Mouse (Mus musculus) gastrocnemius, postnatal 10 days (tissue): Measurements from ENCODE around the gene Olfr127. TPM values are rescaled to one million over a fixed set of nuclear protein-coding genes. Genes with fewer than 3 reads are reported as not detected.
"Not testable (repeated sequence)": the region's sequence is repeated elsewhere in the genome, so short reads cannot be mapped to it uniquely, and the experiment has no call there.

Source experiments
- DNase-seq: peaks from one replicate; pipeline ENCODE4 v3.0.0; 2021; ENCODE audit warnings: mixed read lengths
- long read RNA-seq, 2 experiments: library from polyadenylated mRNA; stranded (forward); transcript quantifications; one replicate each; pipeline ENCODE4 v2.0.0; 2021
- total RNA-seq, 2 experiments: library from RNA; stranded (reverse); gene quantifications; 2 replicates each; pipeline ENCODE4 v1.2.3; 2021

Gene Olfr127
- total RNA-seq: not detected
- long read RNA-seq, experiment 1: 0 reads
- long read RNA-seq, experiment 2: 0 reads

DNA sequence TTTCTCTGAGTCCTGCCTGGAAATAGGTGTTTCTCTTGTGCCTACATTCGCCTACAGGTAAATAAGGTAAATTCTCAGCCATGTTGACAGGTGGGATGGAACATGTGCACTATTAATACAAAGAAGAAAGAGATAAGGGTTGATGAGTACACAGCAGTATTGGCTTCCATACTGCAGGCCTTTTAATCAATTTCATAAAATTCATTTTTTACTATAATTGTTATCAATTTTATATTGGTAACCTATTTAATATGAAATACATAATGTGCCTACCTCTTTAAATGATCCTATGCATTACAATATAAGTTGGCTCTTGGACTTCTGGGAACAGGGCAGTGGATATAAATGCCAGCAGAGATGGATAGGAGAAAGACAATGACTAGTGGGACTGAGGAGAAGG, at the start of gene Olfr127:
Olfr127 (plus strand) TSS at position 301 of the 400 bp plus-strand sequence.
- DNase-seq: no peak

DNA sequence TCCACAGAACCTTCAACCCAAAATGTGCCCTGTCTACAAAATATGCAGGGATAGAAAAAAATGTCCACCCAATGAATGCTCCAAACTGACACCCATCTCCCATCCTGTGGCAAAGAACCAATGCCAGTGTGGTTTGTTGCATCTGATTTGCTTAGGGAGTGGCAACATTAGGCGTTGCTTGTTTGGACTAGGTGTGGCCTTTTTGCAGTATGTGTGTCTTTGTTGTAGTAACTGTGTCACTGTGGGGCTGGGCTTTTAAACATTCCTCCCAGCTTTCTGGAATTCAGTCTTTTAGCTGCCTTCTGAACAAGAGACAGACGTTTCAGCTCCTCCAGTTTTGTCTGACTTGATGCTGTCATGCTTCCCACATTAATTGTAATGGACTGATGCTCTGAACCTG, 36.3 kb upstream of the Olfr127 start:
- no peak for DNase-seq

DNA sequence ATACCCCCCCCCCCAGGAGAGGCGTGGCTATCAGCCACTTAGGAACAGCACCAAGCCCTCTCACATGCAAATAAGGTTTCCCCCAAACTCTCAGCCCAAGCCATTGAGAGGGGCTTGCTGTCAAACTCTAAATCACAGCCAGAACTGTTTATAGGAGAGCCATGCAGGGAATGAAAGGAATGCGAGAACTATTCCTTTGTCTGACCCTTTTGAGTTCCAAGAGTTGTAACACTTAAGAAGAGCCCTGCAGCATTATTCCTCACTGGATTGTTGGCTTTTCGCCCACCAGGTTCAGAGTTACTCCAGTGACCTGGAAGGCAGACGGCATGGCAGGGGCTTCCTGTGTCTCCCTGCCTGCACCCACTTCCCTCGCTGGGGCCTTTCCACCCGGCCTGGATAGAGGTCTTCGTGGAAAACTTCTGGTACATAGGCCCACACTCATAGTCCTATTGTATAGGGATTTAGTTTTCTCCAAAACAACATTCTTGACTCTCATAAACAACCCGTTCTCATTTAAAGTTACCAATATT, 30.5 kb upstream of the Olfr127 start:
- DNase-seq: no peak

DNA sequence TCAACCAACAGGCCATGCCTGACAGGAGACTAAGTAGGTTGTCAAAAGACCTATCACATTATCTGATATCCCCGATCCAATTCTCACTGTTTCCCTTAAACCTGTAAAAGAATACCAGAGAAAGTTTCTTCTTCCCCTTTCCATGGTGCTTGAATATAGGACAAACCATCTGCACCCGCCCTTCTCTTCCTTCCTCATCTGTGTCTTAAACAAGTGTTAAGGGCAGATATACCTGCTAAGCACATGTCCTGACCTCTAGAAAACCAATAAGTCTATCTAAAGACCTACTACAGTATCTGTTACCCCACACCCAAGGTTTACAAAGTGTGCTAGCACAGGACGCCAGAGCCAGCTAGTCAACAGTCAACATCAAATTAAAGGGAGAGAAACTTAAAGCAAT, 26.4 kb upstream of the Olfr127 start:
- no peak for DNase-seq

DNA sequence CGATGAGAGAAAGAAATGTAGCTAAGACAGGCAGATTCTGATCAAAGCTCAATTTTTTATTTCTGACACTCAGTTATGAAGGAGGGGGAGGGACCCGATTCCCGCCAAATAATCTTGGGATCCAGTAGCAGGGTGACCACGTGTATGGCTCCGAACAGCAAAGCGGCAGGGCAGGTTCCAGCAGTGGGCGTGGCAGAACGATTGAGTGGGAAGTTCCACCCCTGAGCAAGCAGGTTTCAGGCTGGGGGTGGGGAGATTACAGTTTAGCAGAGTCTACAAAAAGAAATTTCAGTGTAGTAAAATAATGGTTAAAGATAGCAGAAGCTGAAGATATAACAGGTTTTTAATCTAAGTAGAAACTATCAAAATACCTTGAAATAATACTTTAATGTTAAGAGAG, 6.6 kb downstream of the Olfr127 start:
- DNase-seq: not testable (repeated sequence)

DNA sequence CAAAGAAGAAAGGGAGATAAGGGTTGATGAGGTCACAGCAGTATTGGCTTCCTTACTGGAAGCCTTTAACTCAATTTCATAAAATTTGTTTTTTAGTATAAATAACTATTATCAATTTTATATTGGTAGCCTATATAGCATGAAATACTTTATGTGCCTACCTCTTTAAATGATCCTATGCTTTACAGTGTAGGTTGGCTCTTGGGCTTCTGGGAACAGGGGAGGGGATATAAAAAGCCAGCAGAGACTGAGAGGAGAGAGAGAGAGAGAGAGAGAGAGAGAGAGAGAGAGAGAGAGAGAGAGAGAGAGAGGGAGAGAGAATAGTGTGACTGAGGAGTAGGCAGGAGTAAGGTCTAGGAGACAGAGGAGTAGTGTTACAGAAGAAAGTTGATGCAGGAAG, 20.0 kb downstream of the Olfr127 start, which contains the start of gene Olfr128:
Olfr128 (plus strand) TSS at position 301 of the 400 bp plus-strand sequence.
- DNase-seq: no peak

DNA sequence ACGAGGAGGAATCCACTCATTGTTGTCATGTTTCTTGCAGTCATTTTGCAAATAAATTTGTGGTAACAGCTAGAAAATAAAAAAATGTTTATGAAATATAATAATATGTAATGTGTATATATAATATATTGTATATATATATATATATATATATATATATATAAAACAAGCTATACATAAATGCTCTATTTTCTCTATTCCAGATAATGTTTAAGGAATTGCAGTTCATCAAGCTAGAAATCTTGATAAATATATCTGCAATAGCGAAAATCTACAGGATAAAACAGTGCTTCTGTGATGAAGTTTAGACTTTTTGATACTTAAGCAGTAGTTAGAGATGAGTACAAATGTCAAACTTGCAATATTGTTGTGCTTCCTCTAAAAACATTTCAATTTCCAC, 52.7 kb downstream of the Olfr127 start, which contains the start of gene Olfr761:
Olfr761 (minus strand) TSS at position 101 of the 400 bp plus-strand sequence.
- no peak for DNase-seq

Other genes starting within 250 kb of the Olfr127 start
- not detected for gene Olfr117, start 236.7 kb upstream of the Olfr127 start, total RNA-seq
- not detected for gene Olfr118, start 233.4 kb upstream of the Olfr127 start, total RNA-seq
- gene Olfr119, start 203.9 kb upstream of the Olfr127 start, total RNA-seq: not detected
- gene Olfr120, start 178.6 kb upstream of the Olfr127 start, total RNA-seq: not detected
- gene Olfr121, start 151.6 kb upstream of the Olfr127 start, total RNA-seq: not detected
- not detected for gene Olfr122, start 131.8 kb upstream of the Olfr127 start, total RNA-seq
- gene Olfr123, start 106.9 kb upstream of the Olfr127 start, total RNA-seq: not detected
- gene Olfr124, start 100.5 kb upstream of the Olfr127 start, total RNA-seq: not detected
- gene Olfr125, start 67.5 kb upstream of the Olfr127 start, total RNA-seq: not detected
- gene Olfr126, start 53.0 kb upstream of the Olfr127 start, total RNA-seq: not detected
- not detected for gene Olfr128, start 20.1 kb downstream of the Olfr127 start, total RNA-seq
- not detected for gene Olfr761, start 52.6 kb downstream of the Olfr127 start, total RNA-seq
- gene Olfr129, start 159.6 kb downstream of the Olfr127 start, total RNA-seq: not detected
- gene Olfr130, start 163.5 kb downstream of the Olfr127 start, total RNA-seq: not detected
- not detected for gene Olfr131, start 188.3 kb downstream of the Olfr127 start, total RNA-seq
- gene Olfr132, start 234.1 kb downstream of the Olfr127 start, total RNA-seq: not detected
- not detected for gene Olfr133, start 244.8 kb downstream of the Olfr127 start, total RNA-seq